Mouse (Mus musculus) bone marrow, adult 2 months (tissue): ENCODE results near the gene Zmynd11. TPM values are rescaled to one million over a fixed set of nuclear protein-coding genes. Genes with fewer than 3 reads are reported as not detected.
"Not testable (repeated sequence)": the region's sequence is repeated elsewhere in the genome, so short reads cannot be mapped to it uniquely, and the experiment has no call there.

Experiments
- H3K27ac ChIP-seq: fragments of 200-500 bp; 2 replicates; pipeline ENCODE4 v1.5.1; 2012; ENCODE audit warnings: low read depth, mild to moderate bottlenecking, control low read depth, inconsistent platforms, low read length; ENCODE audit not compliant: control insufficient read depth, poor library complexity, insufficient read depth
- H3K4me1 ChIP-seq: fragments of 200-500 bp; 2 replicates; pipeline ENCODE4 v1.6.1; 2011; ENCODE audit warnings: low read length; ENCODE audit not compliant: control insufficient read depth, insufficient read depth
- H3K4me3 ChIP-seq: fragments of 200-500 bp; replicated peaks from 2 replicates; pipeline ENCODE3; 2011; ENCODE audit warnings: mild to moderate bottlenecking, low read depth, low read length, control low read depth; ENCODE audit not compliant: control insufficient read depth
- CTCF ChIP-seq: fragments of 200-500 bp; IDR thresholded peaks from 2 replicates; pipeline ENCODE4 v1.5.1; 2011; ENCODE audit warnings: low read length, control low read depth; ENCODE audit not compliant: control insufficient read depth, insufficient read depth
- POLR2A ChIP-seq: fragments of 200-500 bp; IDR thresholded peaks from 2 replicates; pipeline ENCODE4 v1.6.1; 2011; ENCODE audit warnings: low read depth, mild to moderate bottlenecking, control low read depth, low read length, borderline replicate concordance; ENCODE audit not compliant: control insufficient read depth
- WGBS: fragments of 180-500 bp; shearing (Covaris S2); methylation state at CpG from one replicate; pipeline ENCODE4 v1.1.7; 2018; 5-methylcytosine and 5-hydroxymethylcytosine counted together
- polyA plus RNA-seq: library from polyadenylated mRNA; stranded (reverse); fragments of >200 nt; gene quantifications from 2 replicates; pipeline ENCODE4 v1.2.4, GENCODE M21; 2011; ENCODE audit warnings: low replicate concordance; ENCODE audit not compliant: missing spikeins, insufficient read depth, insufficient read length

Zmynd11 gene
- polyA plus RNA-seq, 1 experiment, result 45.9 TPM

GRCm38 (mm10) chr13:9763828-9764645, 1.1 kb downstream of the Zmynd11 start:
- peak overlapping the region; percentile 86 for H3K4me3 ChIP-seq
- WGBS, result 2% methylated on average over 111 of the region's 111 CpGs
- TF ChIP-seq POLR2A, result peak; percentile 21; the same call in 1 of the 2 replicates
- TF ChIP-seq CTCF, result no peak

GRCm38 (mm10) chr13:9763100-9763827, 1.9 kb downstream of the Zmynd11 start:
- peak overlapping the region; percentile 88 for H3K27ac ChIP-seq
- peak overlapping the region; percentile 86 for H3K4me3 ChIP-seq
- WGBS, result 2% methylated on average over 21 of the region's 21 CpGs
- no peak for TF ChIP-seq CTCF
- no peak for TF ChIP-seq POLR2A
- H3K4me1 ChIP-seq, result no peaks in the 10 kb centered on the region; the same call in 1 of the 2 replicates

More at GRCm38 (mm10) chr13:9763828-9764645, 1.1 kb downstream of the Zmynd11 start:
- peak overlapping the region; percentile 88 for H3K27ac ChIP-seq
- no peaks in the 10 kb centered on the region; the same call in 1 of the 2 replicates for H3K4me1 ChIP-seq

- Histone ChIP-seq H3K4me1 (no peaks in the 10 kb centered on the region; the same call in 1 of the 2 replicates), H3K4me3 (no peak overlapping the region), H3K27ac (no peak overlapping the region)
- 8% methylated on average over 6 of the region's 6 CpGs for WGBS
- no peak for TF ChIP-seq CTCF
Measured at GRCm38 (mm10) chr13:9760057-9760456, 5.1 kb downstream of the Zmynd11 start.

- Histone ChIP-seq H3K4me3 (no peak overlapping the region), H3K4me1 (no peaks in the 10 kb centered on the region; the same call in 1 of the 2 replicates), H3K27ac (no peak overlapping the region)
- TF ChIP-seq POLR2A (no peak), CTCF (no peak)
- 86% methylated on average over 9 of the region's 9 CpGs for WGBS
Measured at GRCm38 (mm10) chr13:9757842-9758491, 7.2 kb downstream of the Zmynd11 start.

GRCm38 (mm10) chr13:9753706-9754105, 11.4 kb downstream of the Zmynd11 start:
- no peak overlapping the region for H3K27ac ChIP-seq
- no peaks in the 10 kb centered on the region for H3K4me1 ChIP-seq
- H3K4me3 ChIP-seq, result no peak overlapping the region
- WGBS, result 86% methylated on average over 3 of the region's 3 CpGs
- no peak for TF ChIP-seq POLR2A
- TF ChIP-seq CTCF, result no peak

- 67% methylated on average over 1 of the region's 1 CpGs for WGBS
- no peak for TF ChIP-seq CTCF
- TF ChIP-seq POLR2A, result no peak
- Histone ChIP-seq H3K27ac (no peak overlapping the region), H3K4me3 (no peak overlapping the region), H3K4me1 (no peaks in the 10 kb centered on the region)
Measured at GRCm38 (mm10) chr13:9750320-9750719, 14.8 kb downstream of the Zmynd11 start.

GRCm38 (mm10) chr13:9749796-9750195, 15.3 kb downstream of the Zmynd11 start:
- 28% methylated on average over 4 of the region's 4 CpGs for WGBS
- Histone ChIP-seq H3K4me3 (no peak overlapping the region), H3K27ac (no peak overlapping the region), H3K4me1 (no peaks in the 10 kb centered on the region)
- TF ChIP-seq POLR2A (no peak), CTCF (no peak)

- 75% methylated on average over 2 of the region's 2 CpGs for WGBS
- Histone ChIP-seq H3K4me1 (no peaks in the 10 kb centered on the region; the same call in 1 of the 2 replicates), H3K4me3 (no peak overlapping the region), H3K27ac (no peak overlapping the region)
- TF ChIP-seq CTCF (no peak), POLR2A (no peak)
Measured at GRCm38 (mm10) chr13:9738190-9738589, 26.9 kb downstream of the Zmynd11 start.

GRCm38 (mm10) chr13:9737024-9737423, 28.1 kb downstream of the Zmynd11 start:
- WGBS, result 40% methylated on average over 5 of the region's 5 CpGs
- Histone ChIP-seq H3K4me1 (no peaks in the 10 kb centered on the region; the same call in 1 of the 2 replicates), H3K27ac (no peak overlapping the region), H3K4me3 (no peak overlapping the region)
- TF ChIP-seq POLR2A, result no peak
- TF ChIP-seq CTCF, result no peak

- WGBS, result 85% methylated on average over 5 of the region's 5 CpGs
Measured at GRCm38 (mm10) chr13:9732262-9732661, 32.9 kb downstream of the Zmynd11 start.

More at GRCm38 (mm10) chr13:9732262-9732661, 32.9 kb downstream of the Zmynd11 start:
- not testable (repeated sequence) for H3K4me1 ChIP-seq, H3K4me3 ChIP-seq, H3K27ac ChIP-seq
